Mouse (Mus musculus) liver, adult (tissue): ENCODE results near the gene Mapk1ip1l.

Experiments used
- GATA4 ChIP-seq: IDR thresholded peaks from 2 replicates; pipeline ENCODE4 v1.6.1; 2014; ENCODE audit warnings: mild to moderate bottlenecking, low read length; ENCODE audit not compliant: insufficient replicate concordance

Mapk1ip1l gene

DNA sequence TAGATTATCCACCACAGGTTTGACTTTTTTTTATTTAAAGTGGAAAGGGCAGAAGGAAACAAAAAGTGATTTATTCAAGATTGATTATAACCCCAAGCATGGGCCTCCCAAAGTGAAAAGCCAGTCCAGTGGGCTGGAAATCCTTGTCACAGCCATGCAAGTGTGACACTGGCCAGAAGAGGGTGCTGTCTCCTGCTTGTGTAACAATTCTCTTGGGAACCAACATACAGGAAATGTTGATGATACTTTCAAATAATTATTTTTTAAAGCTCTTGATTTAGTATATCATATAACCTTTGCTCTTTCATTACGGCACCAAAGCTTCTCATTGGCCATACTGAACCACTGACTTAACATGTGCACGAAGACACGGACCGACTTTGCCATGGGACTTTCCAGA, 36.8 kb downstream of the Mapk1ip1l start:
- no peak for TF ChIP-seq GATA4

DNA sequence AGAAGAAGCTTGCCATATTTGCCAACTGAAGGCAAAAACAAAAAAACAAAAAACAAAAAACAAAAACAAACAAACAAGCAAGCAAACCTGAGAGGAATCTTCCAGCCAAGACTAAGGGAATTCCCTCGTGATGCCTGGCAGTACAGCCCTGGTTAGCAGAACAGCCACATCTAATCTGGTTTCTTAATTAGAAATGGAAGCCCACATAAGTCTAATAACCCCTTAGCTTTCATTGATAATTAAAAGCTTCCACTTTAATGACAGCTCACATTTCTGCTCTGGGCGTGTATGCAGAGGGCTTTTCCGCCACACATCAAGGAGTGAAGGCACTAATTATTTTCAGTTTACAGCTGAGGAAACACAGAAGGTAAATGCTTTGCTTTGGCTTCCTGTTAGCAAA, 37.2 kb downstream of the Mapk1ip1l start:
- TF ChIP-seq GATA4 = no peak

GRCm38 (mm10) chr14:47340231-47340925, 42.3 kb downstream of the Mapk1ip1l start:
- no peak for TF ChIP-seq GATA4

GRCm38 (mm10) chr14:47341811-47342291, 43.8 kb downstream of the Mapk1ip1l start:
- TF ChIP-seq GATA4 = no peak

DNA sequence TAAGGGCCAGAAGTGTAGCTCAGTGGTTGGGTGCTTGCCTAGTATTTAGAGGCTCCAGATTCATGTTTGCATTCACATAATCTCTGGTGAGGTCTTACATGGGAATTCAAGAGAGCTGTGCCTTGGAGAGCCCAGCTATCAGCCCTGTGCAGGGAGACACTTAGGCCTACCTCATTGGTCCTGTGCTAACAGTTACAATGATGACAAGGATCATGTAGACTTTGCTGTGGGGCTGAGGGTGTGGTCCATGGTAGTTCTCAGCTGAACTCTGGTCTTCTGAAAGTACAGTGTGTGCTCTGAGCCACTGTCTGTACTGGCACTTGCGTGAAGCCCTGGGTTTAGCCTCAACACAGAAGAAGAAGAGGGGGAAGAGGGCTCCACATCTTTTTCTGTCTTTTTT, 48.6 kb downstream of the Mapk1ip1l start:
- TF ChIP-seq GATA4 = no peak

DNA sequence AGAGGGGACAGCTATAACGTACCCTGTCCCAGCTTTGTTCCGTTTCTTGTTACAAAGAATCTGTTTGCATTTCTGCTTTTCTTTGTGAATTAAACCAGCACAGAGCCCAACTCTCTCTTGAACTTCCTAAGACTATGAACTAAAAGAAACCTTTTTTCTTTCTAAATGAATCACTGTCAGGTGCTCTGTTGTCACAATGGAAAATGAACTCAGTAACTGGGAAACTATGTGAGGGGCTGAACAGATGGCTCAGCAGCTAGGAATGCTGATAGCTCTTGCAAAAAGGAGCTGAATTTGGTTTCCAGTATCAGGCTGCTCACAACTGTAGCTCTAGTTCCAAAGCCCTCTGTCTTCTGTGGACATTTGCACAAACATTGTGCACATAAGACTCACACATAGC, 52.9 kb downstream of the Mapk1ip1l start:
- no peak for TF ChIP-seq GATA4

DNA sequence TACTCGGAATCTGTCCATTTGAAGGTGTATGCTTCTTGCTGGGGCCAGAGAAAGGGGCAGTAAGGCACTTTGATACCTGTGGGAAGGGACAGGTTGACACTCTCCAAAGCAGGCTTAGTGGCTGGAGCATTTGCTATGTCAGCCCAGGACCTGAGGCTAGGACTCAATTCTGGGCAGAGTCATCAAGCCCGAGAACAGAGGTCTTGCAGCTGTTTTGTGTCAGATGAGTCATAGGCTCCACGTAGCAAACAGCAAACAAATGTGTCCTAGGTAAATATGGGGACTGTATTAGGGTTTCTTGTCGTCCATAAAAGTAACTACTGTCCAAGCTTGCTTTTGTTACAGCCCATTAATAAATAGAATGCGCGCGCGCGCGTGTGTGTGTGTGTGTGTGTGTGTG, 54.2 kb downstream of the Mapk1ip1l start:
- no peak for TF ChIP-seq GATA4

- no peak for TF ChIP-seq GATA4
Measured at GRCm38 (mm10) chr14:47353240-47353639, 55.2 kb downstream of the Mapk1ip1l start.

DNA sequence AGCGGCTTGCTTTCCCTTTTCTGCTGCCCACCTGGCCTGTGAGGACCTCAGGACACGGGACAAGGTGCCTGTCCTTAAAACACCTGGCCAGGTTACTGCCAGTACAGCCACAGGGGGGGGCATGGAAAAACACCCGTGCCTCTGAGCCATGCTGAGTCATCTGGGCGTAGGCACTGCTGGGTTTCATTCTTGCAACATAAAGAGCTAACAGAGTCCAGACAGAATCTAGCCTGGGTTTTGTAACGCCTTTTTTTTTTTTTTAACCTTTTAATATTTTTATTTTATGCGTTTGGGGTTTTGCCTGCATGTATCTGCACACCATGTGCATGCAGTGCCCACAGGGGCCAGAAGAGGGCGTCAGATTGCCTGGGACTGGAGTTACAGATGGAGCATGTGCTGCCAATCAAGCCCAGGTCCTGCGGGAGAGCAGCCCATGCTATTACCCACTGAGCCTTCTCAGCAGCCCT, 56.1 kb downstream of the Mapk1ip1l start:
- TF ChIP-seq GATA4 = no peak

- TF ChIP-seq GATA4 = no peak
Measured at GRCm38 (mm10) chr14:47354948-47355347, 56.9 kb downstream of the Mapk1ip1l start.

DNA sequence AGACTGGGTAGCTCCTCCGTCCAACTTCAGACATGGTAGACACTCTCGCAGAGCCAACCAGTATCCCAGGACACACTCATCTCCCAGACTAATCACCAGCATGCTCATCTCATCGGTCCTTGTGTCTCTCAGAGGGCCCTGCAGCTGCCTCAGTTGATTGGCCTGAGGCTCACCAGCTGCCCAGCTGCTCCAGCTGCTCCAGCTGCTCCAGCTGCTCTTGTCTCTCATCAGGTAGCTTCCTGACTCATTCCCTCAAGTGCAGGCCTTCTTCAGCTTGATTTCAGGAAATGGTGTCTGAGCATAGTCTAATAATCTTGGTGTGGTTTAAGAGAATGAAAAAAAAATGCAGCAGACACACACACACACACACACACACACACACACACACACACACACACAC, 58.6 kb downstream of the Mapk1ip1l start:
- TF ChIP-seq GATA4 = no peak

DNA sequence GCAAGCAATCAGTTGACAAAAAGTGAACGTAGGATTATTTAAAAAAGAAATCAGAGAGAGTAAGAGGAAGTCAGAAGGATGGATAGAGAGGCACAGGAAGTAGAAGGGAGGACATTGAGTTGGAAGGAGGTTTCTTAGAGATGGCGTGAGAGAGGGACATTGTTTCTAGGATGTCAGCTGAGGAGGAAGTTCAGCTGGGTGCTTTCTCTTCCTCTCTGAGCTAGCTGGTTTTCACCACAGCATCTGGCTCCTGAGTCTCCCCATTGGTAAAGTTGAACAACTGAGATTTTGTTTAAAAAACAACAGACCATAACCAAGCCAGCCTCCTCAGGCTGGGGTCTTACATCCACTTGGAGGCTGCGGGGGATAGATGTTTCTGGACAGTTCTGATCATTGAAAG, 61.5 kb downstream of the Mapk1ip1l start:
- TF ChIP-seq GATA4 = no peak

DNA sequence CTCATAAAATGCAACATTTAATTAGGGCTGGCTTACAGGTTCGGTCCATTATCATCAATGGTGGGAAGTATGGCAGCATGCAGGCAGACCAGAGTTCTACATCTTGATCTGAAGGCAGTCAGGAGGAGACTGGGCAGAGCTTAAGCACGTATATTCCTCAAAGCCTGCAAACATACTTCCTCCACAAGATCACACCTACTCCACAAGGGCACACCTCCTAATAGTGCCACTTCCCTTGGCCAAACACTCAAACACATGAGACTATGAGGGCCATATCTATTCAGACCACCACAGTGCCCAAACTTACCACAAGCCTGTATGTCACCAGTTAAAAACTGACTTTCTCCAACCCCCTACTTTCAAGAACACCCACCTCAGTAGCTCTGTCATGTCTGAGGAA, 63.4 kb downstream of the Mapk1ip1l start:
- no peak for TF ChIP-seq GATA4

DNA sequence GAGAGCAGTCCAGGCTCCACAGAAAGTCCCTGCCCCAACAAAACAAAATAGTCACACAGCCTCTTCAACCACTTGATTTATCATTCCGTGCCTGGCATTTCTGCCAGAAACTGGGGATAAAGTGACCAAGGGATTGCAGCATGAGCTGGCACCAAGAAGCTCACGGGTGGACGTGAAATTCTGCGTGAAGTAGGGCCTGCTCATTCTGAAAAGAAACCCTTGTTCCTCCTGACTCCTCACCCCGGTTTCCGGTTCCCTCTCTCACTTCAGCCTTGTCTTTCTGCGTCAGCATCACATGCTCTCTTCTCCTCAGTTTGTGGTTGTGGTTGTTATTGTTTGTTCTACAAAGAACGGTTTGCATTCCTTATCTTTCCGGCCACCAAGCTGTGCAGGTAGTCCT, 63.8 kb downstream of the Mapk1ip1l start:
- TF ChIP-seq GATA4 = no peak

DNA sequence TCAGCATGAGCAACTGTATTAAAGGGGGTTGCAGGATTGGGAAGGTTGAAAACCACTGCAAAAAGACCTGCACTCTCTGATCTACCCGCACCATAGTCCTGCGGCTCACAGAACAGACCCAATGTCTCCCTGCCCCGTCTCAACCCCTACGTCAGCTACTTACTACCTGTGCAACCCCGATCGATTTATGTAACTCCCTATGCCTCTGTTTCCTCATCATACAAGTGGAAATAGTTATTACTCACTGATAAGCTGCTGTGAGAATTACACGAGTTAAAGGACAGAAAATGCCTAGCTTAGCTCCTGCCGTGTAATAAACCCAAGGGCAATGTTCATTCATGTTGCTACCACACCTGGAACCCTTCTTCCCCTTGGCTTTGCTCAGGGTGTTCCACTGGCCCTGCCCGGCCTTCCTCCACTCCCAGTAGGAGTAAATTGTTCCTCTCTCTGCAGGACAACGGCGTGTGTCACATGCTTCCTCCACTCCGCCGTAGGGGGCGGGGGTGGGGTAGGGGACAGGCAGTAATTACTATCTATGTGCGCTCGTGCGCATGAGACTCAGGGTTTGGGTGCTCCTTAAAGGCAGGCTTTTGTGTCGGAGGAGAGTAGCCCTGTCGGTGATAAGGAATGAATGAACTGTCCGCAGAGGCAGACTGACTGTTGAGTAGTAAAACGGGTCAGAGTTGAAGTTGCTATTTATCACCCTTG, 66.8 kb downstream of the Mapk1ip1l start:
- TF ChIP-seq GATA4 = no peak

DNA sequence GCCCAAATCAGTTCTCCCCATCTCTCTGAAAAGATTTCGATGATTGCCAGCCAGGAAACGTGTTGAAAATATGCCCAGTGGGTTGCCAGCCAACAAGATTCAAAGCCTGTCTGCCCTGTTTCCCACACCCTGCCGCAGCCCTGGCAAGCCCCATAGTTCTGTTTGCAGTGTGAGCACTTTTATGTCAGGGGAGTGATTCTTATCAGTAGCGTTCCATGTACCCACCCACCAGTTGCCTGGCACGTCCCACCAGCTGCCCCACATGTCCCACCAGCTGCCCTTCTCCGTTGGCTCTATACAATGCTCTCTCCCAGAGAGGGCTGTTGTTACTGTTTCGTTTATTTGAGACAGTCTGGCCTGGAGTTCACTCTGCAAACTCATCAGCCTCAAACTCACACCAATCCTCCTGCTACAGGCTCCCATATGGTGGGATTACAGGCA, 68.8 kb downstream of the Mapk1ip1l start:
- TF ChIP-seq GATA4 = no peak

- TF ChIP-seq GATA4 = no peak
Measured at GRCm38 (mm10) chr14:47367461-47367860, 69.4 kb downstream of the Mapk1ip1l start, which contains the start of gene Lgals3. Gene Lgals3 (plus strand): TSS chr14:47367751.

- no peak for TF ChIP-seq GATA4
Measured at GRCm38 (mm10) chr14:47369741-47370140, 71.7 kb downstream of the Mapk1ip1l start.
